Mouse (Mus musculus) lung, postnatal 4 days (tissue): ENCODE measurements around the gene Dand5.

ENCODE experiments used
- DNase-seq, 2 experiments: peaks; one replicate each; pipeline ENCODE4 v3.0.0; 2021

The Dand5 gene

GRCm38 (mm10) chr8:84822723-84823122 is at the start of gene Dand5:
Gene Dand5 (minus strand): TSS chr8:84822823.
- no peak for DNase-seq

- peak; percentile 84 to 87 for DNase-seq
Observed at GRCm38 (mm10) chr8:84871376-84872308, 49.0 kb upstream of the Dand5 start, which contains the start of gene Syce2. Gene Syce2 (plus strand): TSS chr8:84872111.

GRCm38 (mm10) chr8:84856864-84857441 is 34.3 kb upstream of the Dand5 start, which contains the start of gene Farsa:
Gene Farsa (plus strand): TSS chr8:84856989.
- peak; percentile 94 to 95 for DNase-seq

GRCm38 (mm10) chr8:84856434-84856833 is 33.8 kb upstream of the Dand5 start:
- DNase-seq: no peak

GRCm38 (mm10) chr8:84847684-84848435 is 25.2 kb upstream of the Dand5 start:
- no peak for DNase-seq

GRCm38 (mm10) chr8:84846722-84847572 is 24.3 kb upstream of the Dand5 start, which contains the start of gene Calr:
Gene Calr (minus strand): TSS chr8:84846934.
- DNase-seq: peak; percentile 99 to 100

GRCm38 (mm10) chr8:84846094-84846721 is 23.6 kb upstream of the Dand5 start:
- DNase-seq: no peak

GRCm38 (mm10) chr8:84845355-84846093 is 22.9 kb upstream of the Dand5 start:
- DNase-seq: peak; percentile 62 to 69

- DNase-seq: no peak
Observed at GRCm38 (mm10) chr8:84844397-84845070, 21.9 kb upstream of the Dand5 start.

- no peak for DNase-seq
Observed at GRCm38 (mm10) chr8:84841514-84841913, 18.9 kb upstream of the Dand5 start.

GRCm38 (mm10) chr8:84840248-84840999 is 17.8 kb upstream of the Dand5 start, which contains the start of gene Rad23a:
Gene Rad23a (minus strand): TSS chr8:84840665.
- DNase-seq: peak; percentile 92 to 95

- DNase-seq: no peak
Observed at GRCm38 (mm10) chr8:84839875-84840247, 17.2 kb upstream of the Dand5 start.

- DNase-seq: no peak
Observed at GRCm38 (mm10) chr8:84839411-84839810, 16.8 kb upstream of the Dand5 start.

GRCm38 (mm10) chr8:84838513-84838912 is 15.9 kb upstream of the Dand5 start:
- DNase-seq: no peak

GRCm38 (mm10) chr8:84837912-84838470 is 15.4 kb upstream of the Dand5 start:
- no peak for DNase-seq

- no peak for DNase-seq
Observed at GRCm38 (mm10) chr8:84837149-84837911, 14.7 kb upstream of the Dand5 start.

- DNase-seq: peak in 1 of 2 experiments; percentile 76
Observed at GRCm38 (mm10) chr8:84834866-84835855, 12.5 kb upstream of the Dand5 start.
